Mouse (Mus musculus): ENCODE data around the gene Mical2. TPM values are rescaled to one million over a fixed set of nuclear protein-coding genes. Genes with fewer than 3 reads are reported as not detected.

The Mical2 gene
- polyA plus RNA-seq, 1 experiment from 2014 or later, result 15.3 TPM

DNA sequence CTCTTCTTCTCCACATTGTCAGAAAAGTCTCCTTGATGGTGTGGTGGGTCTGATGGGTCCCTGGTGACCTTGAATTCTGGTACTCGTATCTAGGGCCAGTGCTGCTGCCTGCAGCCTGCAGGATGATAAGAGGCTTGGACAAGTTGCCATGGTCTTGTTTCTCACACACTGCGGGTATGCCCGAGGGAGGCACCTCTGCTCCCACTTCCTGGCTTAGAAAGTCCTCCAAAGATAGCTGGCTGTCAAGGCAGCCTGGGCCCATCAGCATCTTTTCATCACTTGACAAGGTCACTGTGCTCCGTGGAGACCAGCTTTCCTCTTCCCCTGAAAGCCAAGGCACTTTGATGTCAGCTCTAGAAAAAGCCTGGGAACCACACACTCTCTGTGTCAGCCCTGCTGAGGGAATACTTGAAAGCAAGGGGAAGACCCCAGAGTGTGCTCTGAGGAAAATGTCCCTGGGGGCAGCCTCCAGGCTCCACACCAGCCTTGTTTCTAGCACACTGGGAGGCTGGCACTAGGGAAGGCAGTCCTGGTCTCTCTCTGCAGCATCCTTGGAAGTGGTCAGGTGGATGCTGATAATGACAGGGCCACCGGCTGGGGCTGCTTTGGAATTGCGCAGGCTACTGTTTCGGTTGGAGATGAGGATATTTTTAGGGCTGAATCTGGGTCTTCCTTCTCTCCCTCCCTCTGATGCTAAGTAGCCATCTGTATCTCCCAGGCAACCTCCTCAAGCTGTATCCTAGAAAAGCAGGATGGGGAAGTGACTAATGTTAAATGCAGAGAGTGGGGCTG lies 2.7 kb upstream of the Mical2 start:
- TF ChIP-seq CTCF (IDR thresholded peaks at IDR 0.05; ENCODE audit: low read depth), result no peak
- no peaks in the 10 kb centered on the region for H3K36me3 ChIP-seq (ENCODE audit: insufficient read depth)
- H3K4me1 ChIP-seq (ENCODE audit: insufficient read depth), result 0 out of 2 replicates have a peak, but pooled peaks cover 9% of the 10 kb centered on the region
- DNase-seq (no peak), ATAC-seq (ENCODE audit: insufficient read depth) (no peak)
- no peak overlapping the region for H3K9ac ChIP-seq
- no peak overlapping the region for H3K4me2 ChIP-seq
- H3K27me3 ChIP-seq (ENCODE audit: insufficient read depth, low read length), result 0 out of 2 replicates have a peak, but pooled peaks cover 3% of the 10 kb centered on the region
- WGBS, result 49% methylated on average over 7 of the region's 7 CpGs
- H3K27ac ChIP-seq (ENCODE audit: low read depth), result no peak overlapping the region
- H3K9me3 ChIP-seq (ENCODE audit: low read depth, low read length), result no peaks in the 10 kb centered on the region
- no peak overlapping the region for H3K4me3 ChIP-seq (ENCODE audit: low read depth, low read length)

DNA sequence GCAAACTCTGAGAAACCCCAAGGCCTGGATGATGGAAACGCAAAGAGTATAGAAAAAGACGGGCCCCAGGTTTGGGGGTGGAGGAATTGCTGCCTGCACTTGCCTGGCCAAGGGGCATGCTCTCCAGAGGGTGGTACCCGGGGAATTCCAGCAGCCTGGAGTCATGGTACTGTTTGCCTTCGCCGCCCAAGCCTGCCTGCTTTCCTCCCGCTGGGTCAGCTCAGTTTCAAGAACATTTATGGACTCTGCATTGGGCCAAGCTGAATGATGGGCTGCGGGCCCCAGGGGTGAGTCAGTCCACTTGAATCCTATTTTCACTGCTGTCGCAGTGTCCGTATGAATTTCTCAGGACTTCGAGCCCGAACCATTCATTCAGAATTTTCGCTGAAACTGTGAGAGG lies 802 bp upstream of the Mical2 start:
- WGBS, result 59% methylated on average over 12 of the region's 12 CpGs
- no peak overlapping the region for H3K4me3 ChIP-seq (ENCODE audit: low read depth, low read length)
- ATAC-seq (ENCODE audit: insufficient read depth) (no peak), DNase-seq (no peak)
- no peak for TF ChIP-seq CTCF (IDR thresholded peaks at IDR 0.05; ENCODE audit: low read depth)
- H3K36me3 ChIP-seq (ENCODE audit: insufficient read depth), result no peaks in the 10 kb centered on the region
- H3K4me2 ChIP-seq, result peak overlapping the region; percentile 97
- no peak overlapping the region for H3K27ac ChIP-seq (ENCODE audit: low read depth)
- 0 out of 2 replicates have a peak, but pooled peaks cover 3% of the 10 kb centered on the region for H3K27me3 ChIP-seq (ENCODE audit: insufficient read depth, low read length)
- no peak overlapping the region for H3K9ac ChIP-seq
- no peaks in the 10 kb centered on the region for H3K9me3 ChIP-seq (ENCODE audit: low read depth, low read length)
- H3K4me1 ChIP-seq (ENCODE audit: insufficient read depth), result peaks cover 9% of the 10 kb centered on the region; the same call in 1 of the 2 replicates

DNA sequence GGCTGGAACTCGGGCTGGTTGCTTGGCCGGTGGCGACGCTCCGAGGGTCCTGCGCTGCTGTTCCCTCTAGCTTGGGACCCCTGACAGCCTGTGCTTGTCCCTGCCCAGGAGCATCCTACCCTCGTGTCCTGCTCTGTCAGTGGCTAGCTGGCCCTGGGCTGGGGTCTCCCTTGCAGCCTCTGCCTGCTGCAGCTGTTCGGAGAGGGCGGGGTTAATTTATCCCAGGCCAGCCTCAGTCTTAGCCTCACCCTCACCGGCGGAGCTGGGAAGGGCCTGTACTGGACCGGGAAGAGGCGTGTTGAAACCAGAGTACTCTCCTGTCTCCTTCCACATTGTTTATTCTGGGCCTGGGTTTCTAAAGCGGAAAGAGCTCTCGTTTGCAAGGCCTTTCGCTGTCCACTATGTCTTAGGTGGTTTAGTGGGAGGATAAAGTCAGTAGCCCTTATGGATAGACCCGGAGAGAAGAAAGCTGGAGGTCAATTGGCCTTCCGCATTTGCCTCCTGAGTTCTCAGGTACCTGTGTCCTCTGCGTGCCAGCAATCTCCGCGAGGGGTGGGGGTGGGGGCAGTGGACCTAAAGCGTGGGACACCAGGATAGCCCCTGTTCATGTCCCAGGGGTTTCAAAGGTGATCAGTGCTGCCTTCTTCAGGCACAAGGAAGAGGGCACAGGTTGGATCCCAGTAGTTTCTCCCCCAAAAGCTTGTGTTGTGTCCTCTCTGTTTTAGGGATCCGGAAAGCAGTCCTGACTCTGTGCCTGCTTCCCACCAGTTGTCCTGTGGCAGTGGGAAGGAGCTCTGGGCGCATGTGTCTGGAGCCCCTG lies 1.0 kb downstream of the Mical2 start:
- WGBS, result 7% methylated on average over 24 of the region's 24 CpGs
- ATAC-seq (ENCODE audit: insufficient read depth), result peak; percentile 23; the same call in 1 of the 2 replicates
- H3K27ac ChIP-seq (ENCODE audit: low read depth), result no peak overlapping the region
- peak overlapping the region; percentile 61 for H3K4me3 ChIP-seq (ENCODE audit: low read depth, low read length)
- H3K4me1 ChIP-seq (ENCODE audit: insufficient read depth), result peaks cover 9% of the 10 kb centered on the region; the same call in 1 of the 2 replicates
- 0 out of 2 replicates have a peak, but pooled peaks have one; percentile 1 for TF ChIP-seq CTCF (IDR thresholded peaks at IDR 0.05; ENCODE audit: low read depth)
- H3K36me3 ChIP-seq (ENCODE audit: insufficient read depth), result no peaks in the 10 kb centered on the region
- H3K9ac ChIP-seq, result peak overlapping the region; percentile 47
- no peaks in the 10 kb centered on the region for H3K9me3 ChIP-seq (ENCODE audit: low read depth, low read length)
- peak; percentile 58 for DNase-seq
- H3K4me2 ChIP-seq, result peak overlapping the region; percentile 97
- 0 out of 2 replicates have a peak, but pooled peaks cover 3% of the 10 kb centered on the region for H3K27me3 ChIP-seq (ENCODE audit: insufficient read depth, low read length)

DNA sequence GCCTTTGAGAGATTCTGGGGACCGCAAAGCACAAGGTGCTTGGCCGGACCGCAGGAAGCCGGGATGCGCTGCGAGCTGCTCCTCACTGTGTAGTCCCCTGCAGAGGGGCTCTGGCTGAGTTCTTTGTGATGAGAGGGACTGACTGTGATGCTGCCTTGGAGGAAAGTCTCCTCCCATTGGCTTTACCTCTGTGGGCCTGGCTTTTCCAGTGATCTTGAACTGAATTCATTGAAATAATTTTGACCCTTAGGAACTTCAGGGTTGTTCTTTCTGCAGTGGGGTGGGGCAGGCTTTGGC lies 1.6 kb downstream of the Mical2 start:
- H3K27ac ChIP-seq (ENCODE audit: low read depth), result no peak overlapping the region
- TF ChIP-seq CTCF (IDR thresholded peaks at IDR 0.05; ENCODE audit: low read depth), result no peak
- H3K4me1 ChIP-seq (ENCODE audit: insufficient read depth), result peaks cover 9% of the 10 kb centered on the region; the same call in 1 of the 2 replicates
- DNase-seq (no peak), ATAC-seq (ENCODE audit: insufficient read depth) (no peak)
- WGBS, result 42% methylated on average over 6 of the region's 6 CpGs
- peak overlapping the region; percentile 97 for H3K4me2 ChIP-seq
- H3K4me3 ChIP-seq (ENCODE audit: low read depth, low read length), result peak overlapping the region; percentile 61
- H3K9me3 ChIP-seq (ENCODE audit: low read depth, low read length), result no peaks in the 10 kb centered on the region
- 0 out of 2 replicates have a peak, but pooled peaks cover 3% of the 10 kb centered on the region for H3K27me3 ChIP-seq (ENCODE audit: insufficient read depth, low read length)
- H3K9ac ChIP-seq, result peak overlapping the region; percentile 47
- no peaks in the 10 kb centered on the region for H3K36me3 ChIP-seq (ENCODE audit: insufficient read depth)

DNA sequence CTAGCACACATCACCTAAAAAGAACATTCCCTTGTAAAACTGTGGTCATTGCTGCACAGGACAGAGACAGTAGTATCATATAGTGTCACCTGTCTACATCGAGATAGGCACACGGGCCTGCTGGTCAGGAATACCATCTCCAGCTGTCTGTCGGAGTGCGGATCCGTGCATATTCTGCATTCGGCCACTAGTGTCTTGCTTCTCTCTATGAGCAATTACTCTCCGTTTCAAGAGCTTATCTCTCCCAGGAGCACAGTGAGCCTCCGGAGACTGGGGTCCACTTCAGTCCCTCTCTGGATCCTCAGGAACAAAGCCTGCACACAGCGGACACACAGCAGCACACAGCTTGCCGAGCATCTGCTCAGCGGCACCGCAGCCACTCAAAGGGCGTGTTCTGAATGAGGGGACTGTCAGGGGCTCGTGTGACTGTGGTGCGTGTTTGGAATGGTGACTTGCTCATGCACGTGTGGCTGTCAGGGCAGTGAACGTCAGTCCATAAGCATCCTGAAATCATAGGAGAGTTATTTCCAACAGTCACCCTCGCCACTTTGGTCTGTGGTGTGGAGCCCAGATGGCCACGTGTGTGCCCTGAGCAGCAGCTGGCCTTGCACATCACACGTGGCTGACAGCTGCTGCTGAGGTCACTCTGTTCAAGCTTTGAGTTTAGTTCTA lies 3.3 kb downstream of the Mical2 start:
- ATAC-seq (ENCODE audit: insufficient read depth) (no peak), DNase-seq (no peak)
- H3K4me2 ChIP-seq, result peak overlapping the region; percentile 44
- no peak for TF ChIP-seq CTCF (IDR thresholded peaks at IDR 0.05; ENCODE audit: low read depth)
- H3K27ac ChIP-seq (ENCODE audit: low read depth), result no peak overlapping the region
- no peak overlapping the region; the same call in 1 of the 2 replicates for H3K9ac ChIP-seq
- H3K9me3 ChIP-seq (ENCODE audit: low read depth, low read length), result no peaks in the 10 kb centered on the region
- H3K27me3 ChIP-seq (ENCODE audit: insufficient read depth, low read length), result 0 out of 2 replicates have a peak, but pooled peaks cover 3% of the 10 kb centered on the region
- no peaks in the 10 kb centered on the region for H3K36me3 ChIP-seq (ENCODE audit: insufficient read depth)
- 34% methylated on average over 20 of the region's 20 CpGs for WGBS
- no peak overlapping the region for H3K4me3 ChIP-seq (ENCODE audit: low read depth, low read length)
- peaks cover 13% of the 10 kb centered on the region for H3K4me1 ChIP-seq (ENCODE audit: insufficient read depth)

DNA sequence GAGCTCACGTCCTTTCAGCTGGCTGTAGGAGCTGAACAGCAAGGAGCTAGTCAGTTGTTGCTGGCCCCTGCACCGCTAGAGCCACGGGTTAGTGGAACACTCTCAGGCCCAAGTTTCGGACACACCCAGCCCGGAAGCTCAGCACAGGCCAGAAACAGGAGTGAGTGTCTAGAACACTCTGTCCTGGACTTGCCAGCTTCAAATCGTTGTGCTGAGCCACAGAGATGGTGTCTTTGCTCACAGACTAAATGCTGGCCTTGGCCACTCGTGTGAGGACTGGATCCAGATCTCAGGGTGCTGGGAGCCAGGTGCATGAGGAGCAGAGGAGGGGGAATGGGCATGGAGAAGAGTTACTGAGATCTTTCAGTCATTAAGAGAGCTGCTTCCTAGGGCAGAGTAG lies 6.1 kb downstream of the Mical2 start:
- Histone ChIP-seq H3K27ac (ENCODE audit: low read depth) (no peak overlapping the region), H3K27me3 (ENCODE audit: insufficient read depth, low read length) (0 out of 2 replicates have a peak, but pooled peaks cover under 1% of the 10 kb centered on the region), H3K9me3 (ENCODE audit: low read depth, low read length) (no peaks in the 10 kb centered on the region), H3K4me3 (ENCODE audit: low read depth, low read length) (no peak overlapping the region), H3K36me3 (ENCODE audit: insufficient read depth) (no peaks in the 10 kb centered on the region), H3K4me1 (ENCODE audit: insufficient read depth) (peaks cover 5% of the 10 kb centered on the region), H3K4me2 (no peak overlapping the region), H3K9ac (no peak overlapping the region)
- DNase-seq, result no peak
- no peak for ATAC-seq (ENCODE audit: insufficient read depth)
- 75% methylated on average over 7 of the region's 7 CpGs for WGBS
- no peak for TF ChIP-seq CTCF (IDR thresholded peaks at IDR 0.05; ENCODE audit: low read depth)

All from lung, embryonic 14.5 days (tissue).